Mouse (Mus musculus): ENCODE measurements around the gene Gm8909.

DNA sequence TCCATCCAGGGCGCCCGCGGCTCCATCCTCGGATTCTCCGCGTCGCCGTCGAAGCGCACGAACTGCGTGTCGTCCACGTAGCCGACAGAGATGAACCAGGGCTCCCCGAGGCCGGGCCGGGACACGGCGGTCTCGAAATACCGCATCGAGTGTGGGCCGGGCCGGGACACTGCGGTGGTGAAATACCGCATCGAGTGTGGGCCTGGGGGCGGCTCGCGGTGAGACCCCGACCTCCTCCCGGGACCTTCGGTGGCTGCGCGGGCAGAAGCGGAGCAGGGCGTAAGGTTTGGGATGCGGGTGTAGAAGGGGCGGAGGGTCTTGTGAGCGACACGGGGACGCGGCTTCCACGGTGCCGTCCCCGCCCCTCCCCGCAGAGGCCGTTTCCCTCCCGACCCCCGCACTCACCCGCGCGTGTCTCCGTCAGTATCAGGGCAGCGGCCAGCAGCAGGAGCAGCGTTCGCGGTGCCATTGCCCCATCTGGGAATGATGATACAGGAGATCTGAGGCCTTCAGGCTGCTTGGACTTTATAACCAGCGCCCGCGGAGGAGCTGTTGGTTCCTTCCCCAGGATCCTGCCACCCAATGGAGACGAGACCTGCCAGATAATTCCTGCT lies at the start of gene Gm8909:
- TF ChIP-seq POLR2A (IDR thresholded peaks at IDR 0.05; ENCODE audit: borderline replicate concordance, insufficient read depth, low read length) (no peak), CTCF (IDR thresholded peaks at IDR 0.05; ENCODE audit: borderline replicate concordance, insufficient read depth, low read depth, low read length) (no peak)

Measured in cerebellum, adult 2 months (tissue).